Mouse (Mus musculus) C2C12 (cell line): ENCODE measurements at regions not wholly inside any gene's neighbourhood (a gene's known extent, or its start where the extent isn't known, plus 50 kb on each side); places are given as distances from the start of the nearest gene placed in this dataset.
A peak's percentile ranks its signal among the peaks of the same experiment; 100 is the strongest.

Source experiments
- H3K27me3 ChIP-seq: one replicate; pipeline ENCODE4 v1.6.1; 2011; ENCODE audit not compliant: control insufficient read depth, insufficient read depth, insufficient read length
- H3K36me3 ChIP-seq: one replicate; pipeline ENCODE4 v1.6.1; 2011; ENCODE audit not compliant: control insufficient read depth, insufficient read depth
- H3K4me3 ChIP-seq: one replicate; pipeline ENCODE4 v1.5.1; 2011; ENCODE audit warnings: mild to moderate bottlenecking, control low read depth; ENCODE audit not compliant: poor library complexity, insufficient read depth, severe bottlenecking
- H3K79me2 ChIP-seq: one replicate; pipeline ENCODE4 v1.6.1; 2011; ENCODE audit not compliant: control insufficient read depth, insufficient read depth
- H3K79me3 ChIP-seq: one replicate; pipeline ENCODE4 v1.6.1; 2011; ENCODE audit warnings: low read depth, control low read depth
- H3ac ChIP-seq: one replicate; pipeline ENCODE3; 2011; ENCODE audit warnings: low read depth; ENCODE audit not compliant: control insufficient read depth, insufficient read length
- CEBPB ChIP-seq: IDR thresholded peaks from one replicate; pipeline ENCODE4 v1.6.1; 2011; ENCODE audit warnings: low read depth, mild to moderate bottlenecking, control low read depth, moderate library complexity
- CTCF ChIP-seq: IDR thresholded peaks from one replicate; pipeline ENCODE4 v1.5.1; 2011; ENCODE audit not compliant: control insufficient read depth, insufficient read depth, insufficient read length
- FOSL1 ChIP-seq: IDR thresholded peaks from one replicate; pipeline ENCODE4 v1.8.0; 2011; ENCODE audit warnings: mild to moderate bottlenecking, low read length; ENCODE audit not compliant: poor library complexity, insufficient read depth, severe bottlenecking
- MAX ChIP-seq: IDR thresholded peaks from one replicate; pipeline ENCODE4 v1.6.1; 2011; ENCODE audit warnings: mild to moderate bottlenecking, control low read depth
- MYOD1 ChIP-seq: IDR thresholded peaks from one replicate; pipeline ENCODE4 v1.6.1; 2011; ENCODE audit warnings: low read depth; ENCODE audit not compliant: control insufficient read depth, insufficient read length
- MYOG ChIP-seq: IDR thresholded peaks from one replicate; pipeline ENCODE4 v1.6.1; 2011; ENCODE audit not compliant: control insufficient read depth, insufficient read length; ENCODE audit errors: extremely low read depth
- USF1 ChIP-seq: IDR thresholded peaks from one replicate; pipeline ENCODE4 v1.6.1; 2011; ENCODE audit warnings: low read depth, mild to moderate bottlenecking, control low read depth, moderate library complexity

DNA sequence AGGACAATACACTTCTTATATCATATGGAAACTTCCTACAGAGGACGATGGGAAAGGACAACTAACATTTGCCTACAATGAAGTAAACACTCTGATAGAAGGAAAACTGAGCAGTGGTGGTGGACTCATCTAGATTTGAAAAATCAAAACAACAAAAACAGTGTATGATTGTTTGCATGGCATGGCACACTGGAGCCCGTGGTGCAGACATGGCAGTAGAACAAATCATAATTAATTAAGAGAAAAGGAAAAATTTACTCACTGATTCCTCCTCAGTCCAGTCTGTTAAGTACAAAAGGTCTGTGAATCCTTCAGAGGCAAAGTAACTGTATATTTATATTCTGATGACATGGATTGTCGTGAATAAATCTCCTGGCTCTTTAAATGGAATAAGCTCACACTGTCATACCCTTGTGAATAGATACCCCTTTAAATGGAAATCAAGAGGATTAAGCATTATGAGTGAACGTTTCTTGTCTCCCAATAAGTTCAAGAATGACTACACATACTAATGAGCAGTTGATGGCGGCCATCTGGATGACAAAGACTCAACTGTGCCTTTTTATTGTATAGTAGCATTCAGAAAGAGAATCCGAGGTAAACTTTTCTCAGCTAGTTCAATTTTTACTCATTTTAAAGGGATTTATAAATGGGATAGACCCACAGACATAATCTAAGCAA is 511.1 kb downstream of the Arl4a start:
- Histone ChIP-seq H3ac (no peak overlapping the region), H3K79me2 (no peaks in the 10 kb centered on the region), H3K27me3 (no peaks in the 10 kb centered on the region), H3K4me3 (no peak overlapping the region), H3K79me3 (no peaks in the 10 kb centered on the region), H3K36me3 (no peaks in the 10 kb centered on the region)
- TF ChIP-seq CTCF, result no peak
- no peak for TF ChIP-seq MYOD1
- no peak for TF ChIP-seq MAX
- TF ChIP-seq USF1, result no peak

- no peaks in the 10 kb centered on the region for H3K79me3 ChIP-seq
- H3K27me3 ChIP-seq, result no peaks in the 10 kb centered on the region
- no peak overlapping the region for H3ac ChIP-seq
- TF ChIP-seq FOSL1 (no peak), MYOD1 (no peak), MAX (no peak), MYOG (no peak), CEBPB (no peak), CTCF (no peak), USF1 (no peak)
- no peaks in the 10 kb centered on the region for H3K79me2 ChIP-seq
- H3K4me3 ChIP-seq, result no peak overlapping the region
- H3K36me3 ChIP-seq, result no peaks in the 10 kb centered on the region
These were observed 522.1 kb downstream of the Arl4a start for GRCm38 (mm10) chr12:39515690-39516089.

DNA sequence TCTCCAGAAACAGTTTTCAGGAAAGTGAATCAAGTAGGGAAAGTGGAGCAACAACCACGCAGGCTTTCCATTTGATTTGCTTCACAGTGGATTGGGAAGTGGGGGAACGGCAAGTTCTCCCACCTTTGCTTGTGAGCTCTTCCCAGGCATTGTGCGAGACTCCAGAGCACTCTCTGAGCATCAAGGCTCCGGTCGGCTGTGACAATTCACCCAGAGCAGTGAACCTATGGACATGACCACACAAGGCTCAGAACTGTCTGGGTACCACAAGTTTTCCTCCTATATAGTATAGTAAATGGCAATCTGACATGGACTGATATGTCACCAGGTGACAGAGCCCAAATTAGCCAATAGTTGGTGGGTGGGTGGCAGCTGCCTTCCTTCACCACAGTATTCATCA is 527.0 kb downstream of the Arl4a start:
- H3K27me3 ChIP-seq, result no peaks in the 10 kb centered on the region
- no peak for TF ChIP-seq CTCF
- TF ChIP-seq MAX, result no peak
- TF ChIP-seq USF1, result no peak
- no peak for TF ChIP-seq FOSL1
- TF ChIP-seq CEBPB, result no peak
- no peak for TF ChIP-seq MYOD1
- TF ChIP-seq MYOG, result no peak
- no peaks in the 10 kb centered on the region for H3K36me3 ChIP-seq
- no peaks in the 10 kb centered on the region for H3K79me2 ChIP-seq
- H3K79me3 ChIP-seq, result no peaks in the 10 kb centered on the region
- no peak overlapping the region for H3ac ChIP-seq
- H3K4me3 ChIP-seq, result no peak overlapping the region

- Histone ChIP-seq H3K36me3 (no peaks in the 10 kb centered on the region), H3K27me3 (no peaks in the 10 kb centered on the region), H3ac (no peak overlapping the region), H3K79me3 (no peaks in the 10 kb centered on the region), H3K79me2 (no peaks in the 10 kb centered on the region), H3K4me3 (no peak overlapping the region)
- TF ChIP-seq MYOD1 (no peak), CTCF (peak; percentile 80)
These were observed 527.6 kb downstream of the Arl4a start for GRCm38 (mm10) chr12:39510073-39510812.

DNA sequence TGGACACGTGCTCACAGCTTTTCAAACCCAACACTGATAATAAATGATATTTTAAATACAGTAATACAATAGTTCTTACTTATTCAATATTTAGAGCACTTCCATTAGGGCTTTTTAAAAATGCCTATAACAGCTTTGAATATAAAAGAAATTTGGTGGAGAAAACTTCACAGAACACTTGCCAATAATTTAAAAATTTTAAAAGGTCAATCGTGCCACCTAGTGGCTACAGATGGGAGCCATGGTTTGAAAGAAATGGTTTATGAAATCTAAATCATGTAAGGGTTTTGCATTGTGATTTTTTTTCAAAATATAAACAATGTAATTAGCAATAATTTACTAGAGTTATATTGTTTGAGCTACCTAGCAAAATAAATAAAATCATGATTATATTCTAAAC is 541.6 kb downstream of the Arl4a start:
- H3K79me3 ChIP-seq, result no peaks in the 10 kb centered on the region
- H3K4me3 ChIP-seq, result no peak overlapping the region
- TF ChIP-seq MAX, result no peak
- no peak for TF ChIP-seq MYOG
- TF ChIP-seq USF1, result no peak
- TF ChIP-seq MYOD1, result no peak
- H3K27me3 ChIP-seq, result no peaks in the 10 kb centered on the region
- H3K79me2 ChIP-seq, result no peaks in the 10 kb centered on the region
- H3ac ChIP-seq, result no peak overlapping the region
- no peaks in the 10 kb centered on the region for H3K36me3 ChIP-seq

- no peak overlapping the region for H3K4me3 ChIP-seq
- no peak for TF ChIP-seq MYOD1
- TF ChIP-seq MYOG, result no peak
- TF ChIP-seq CEBPB, result no peak
- no peak for TF ChIP-seq CTCF
- no peak for TF ChIP-seq FOSL1
- no peak for TF ChIP-seq USF1
- TF ChIP-seq MAX, result no peak
- H3K27me3 ChIP-seq, result no peaks in the 10 kb centered on the region
- no peak overlapping the region for H3ac ChIP-seq
- no peaks in the 10 kb centered on the region for H3K79me2 ChIP-seq
- H3K36me3 ChIP-seq, result no peaks in the 10 kb centered on the region
- no peaks in the 10 kb centered on the region for H3K79me3 ChIP-seq
These were observed 544.1 kb downstream of the Arl4a start for GRCm38 (mm10) chr12:39493578-39494218.
